Mouse (Mus musculus) Muller cell, postnatal 12 days (primary cell): Measurements from ENCODE around the gene Cdc45.

Experiments used
- DNase-seq: peaks from one replicate; pipeline ENCODE4 v3.0.0-alpha.2; 2015; ENCODE audit errors: inconsistent ontology term

Cdc45 gene

GRCm38 (mm10) chr16:18788627-18789406 lies 23.0 kb downstream of the Cdc45 start:
- DNase-seq = peak; percentile 64

- no peak for DNase-seq
These were observed 25.1 kb downstream of the Cdc45 start for GRCm38 (mm10) chr16:18786652-18787051.

- no peak for DNase-seq
These were observed 26.3 kb downstream of the Cdc45 start for GRCm38 (mm10) chr16:18785485-18785884.

- DNase-seq = no peak
These were observed 26.8 kb downstream of the Cdc45 start for GRCm38 (mm10) chr16:18785025-18785424.

GRCm38 (mm10) chr16:18781810-18782209 lies 30.0 kb downstream of the Cdc45 start:
- no peak for DNase-seq

GRCm38 (mm10) chr16:18778461-18778860 lies 33.3 kb downstream of the Cdc45 start:
- no peak for DNase-seq

GRCm38 (mm10) chr16:18777101-18778080 lies 34.4 kb downstream of the Cdc45 start:
- peak; percentile 40 for DNase-seq

- no peak for DNase-seq
These were observed 35.2 kb downstream of the Cdc45 start, which contains the start of gene Cldn5 for GRCm38 (mm10) chr16:18776556-18777100. Gene Cldn5 (plus strand): TSS chr16:18776847.

- no peak for DNase-seq
These were observed 35.9 kb downstream of the Cdc45 start for GRCm38 (mm10) chr16:18775621-18776555.

- DNase-seq = no peak
These were observed 37.9 kb downstream of the Cdc45 start for GRCm38 (mm10) chr16:18773936-18774335.

- no peak for DNase-seq
These were observed 42.3 kb downstream of the Cdc45 start for GRCm38 (mm10) chr16:18769501-18769900.

GRCm38 (mm10) chr16:18766390-18766789 lies 45.4 kb downstream of the Cdc45 start:
- no peak for DNase-seq

- no peak for DNase-seq
These were observed 48.8 kb downstream of the Cdc45 start for GRCm38 (mm10) chr16:18762960-18763359.

- DNase-seq = no peak
These were observed 50.1 kb downstream of the Cdc45 start for GRCm38 (mm10) chr16:18761734-18762133.

- no peak for DNase-seq
These were observed 59.8 kb downstream of the Cdc45 start for GRCm38 (mm10) chr16:18751885-18752499.

GRCm38 (mm10) chr16:18751101-18751500 lies 60.7 kb downstream of the Cdc45 start:
- DNase-seq = no peak

- no peak for DNase-seq
These were observed 65.3 kb downstream of the Cdc45 start for GRCm38 (mm10) chr16:18746268-18747122.

GRCm38 (mm10) chr16:18738303-18738702 lies 73.5 kb downstream of the Cdc45 start:
- DNase-seq = no peak

GRCm38 (mm10) chr16:18733100-18733956 lies 78.5 kb downstream of the Cdc45 start:
- peak; percentile 33 for DNase-seq
